Mouse (Mus musculus) adrenal gland, postnatal 4 days (tissue): Measurements from ENCODE around the gene Rnd2. TPM values are rescaled to one million over a fixed set of nuclear protein-coding genes. Genes with fewer than 3 reads are reported as not detected.
"Not testable (repeated sequence)": the region's sequence is repeated elsewhere in the genome, so short reads cannot be mapped to it uniquely, and the experiment has no call there.

Experiments
- DNase-seq, 2 experiments: peaks; one replicate each; pipeline ENCODE4 v3.0.0; 2021 to 2022; ENCODE audit warnings: low spot score in 2 of 2, mixed read lengths in 2 of 2
- total RNA-seq, 2 experiments: library from RNA; stranded (reverse); gene quantifications; 2 replicates each; pipeline ENCODE4 v1.2.3; 2021

The Rnd2 gene
- total RNA-seq, 2 experiments from 2014 or later: 16.4 to 20.0 TPM

DNA sequence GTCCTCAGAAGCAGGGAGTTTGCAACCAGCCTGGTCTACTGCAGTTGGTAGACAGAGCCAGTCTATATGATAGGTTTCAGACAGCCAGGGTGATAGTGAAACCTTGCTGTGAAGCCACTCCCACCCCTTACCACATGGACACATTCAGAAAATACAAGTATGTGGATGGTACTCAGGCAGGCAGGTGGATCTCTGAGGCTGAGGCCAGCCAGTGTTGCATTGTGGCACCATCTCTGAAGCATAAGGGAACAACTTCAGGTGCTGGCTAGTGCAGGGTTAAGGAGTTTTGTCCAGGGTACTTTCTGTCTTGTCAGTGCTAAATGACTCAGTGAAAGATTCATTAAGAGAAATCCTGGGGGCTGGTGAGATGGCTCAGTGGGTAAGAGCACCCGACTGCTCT is 18.5 kb upstream of the Rnd2 start:
- DNase-seq: no peak

DNA sequence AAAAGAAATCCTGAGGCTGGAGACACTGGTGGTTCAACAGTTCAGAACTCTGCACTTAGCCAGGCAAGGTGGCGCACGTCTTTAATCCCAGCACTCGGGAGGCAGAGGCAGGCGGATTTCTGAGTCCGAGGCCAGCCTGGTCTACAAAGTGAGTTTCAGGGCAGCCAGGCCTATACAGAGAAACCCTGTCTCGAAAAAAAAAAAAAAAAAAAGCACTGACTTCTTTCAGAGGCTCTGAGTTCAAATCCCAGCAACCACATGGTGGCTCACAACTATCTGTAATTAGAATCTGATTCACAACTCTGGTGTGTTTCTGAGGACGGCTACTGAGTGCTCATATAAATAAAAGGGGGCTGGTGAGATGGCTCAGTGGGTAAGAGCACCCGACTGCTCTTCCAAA is 17.9 kb upstream of the Rnd2 start:
- DNase-seq: not testable (repeated sequence)

DNA sequence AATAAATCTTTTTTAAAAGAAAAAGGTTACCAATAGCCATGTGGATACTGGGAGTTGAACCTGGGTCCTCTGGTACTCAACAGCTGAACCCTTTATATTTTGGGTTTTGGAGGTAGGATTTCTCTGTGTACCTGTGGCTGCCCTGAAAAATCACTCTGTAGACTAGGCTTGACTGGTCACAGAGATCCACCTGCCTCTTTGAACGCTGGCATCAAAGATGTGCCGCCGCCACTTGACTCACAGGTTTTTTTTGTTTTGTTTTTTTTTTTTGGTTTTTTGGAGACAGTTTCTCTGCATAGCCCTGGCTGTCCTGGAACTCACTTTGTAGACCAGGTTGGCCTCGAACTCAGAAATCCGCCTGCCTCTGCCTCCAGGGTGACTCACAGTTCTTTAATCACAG is 17.0 kb upstream of the Rnd2 start:
- DNase-seq: no peak

DNA sequence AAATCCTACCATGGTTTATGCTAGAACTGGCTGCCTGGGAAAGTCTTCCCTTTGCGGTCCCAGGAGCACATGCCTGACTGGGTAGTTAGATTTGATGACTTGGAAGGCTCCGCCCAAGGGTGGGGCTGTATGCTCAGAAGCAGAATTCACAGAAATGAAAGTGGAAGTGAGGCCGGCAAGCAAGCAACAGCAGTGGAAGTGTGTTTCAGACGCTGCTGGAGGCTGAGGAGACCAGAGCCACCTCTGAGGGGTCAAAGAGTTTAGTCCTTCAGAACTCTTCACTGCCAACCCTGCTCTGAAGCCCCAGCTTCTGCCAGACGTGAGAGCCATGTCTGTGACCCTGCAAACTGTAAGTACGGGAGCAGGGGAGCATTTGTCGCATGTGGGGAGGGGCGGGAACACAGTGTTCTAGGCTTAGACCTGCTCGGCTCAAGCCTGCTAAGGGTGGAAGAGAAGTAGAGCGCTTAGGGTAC is 16.5 kb upstream of the Rnd2 start, which contains the start of gene Ifi35:
Gene Ifi35, plus strand, starts transcription at position 134 of the 473 bp plus-strand sequence.
- no peak for DNase-seq

DNA sequence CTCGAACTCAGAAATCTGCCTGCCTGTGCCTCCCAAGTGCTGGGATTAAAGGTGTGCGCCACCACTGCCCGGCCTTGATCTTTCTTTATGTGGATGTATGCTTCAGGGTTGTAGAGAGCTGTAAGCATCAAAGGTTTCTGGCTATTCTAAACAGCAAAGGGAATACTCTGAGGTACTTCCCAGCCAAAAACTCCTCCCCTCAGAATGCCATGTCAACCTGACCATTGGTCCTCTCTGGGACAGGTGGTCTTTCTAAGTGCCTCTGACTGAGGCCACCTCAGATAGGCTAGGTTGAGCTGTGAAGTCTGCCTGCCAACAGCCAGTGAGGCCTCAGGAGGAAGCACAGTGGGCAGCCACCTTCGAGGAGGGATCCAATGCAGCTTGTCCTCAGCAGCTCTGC is 15.9 kb upstream of the Rnd2 start:
- no peak for DNase-seq

DNA sequence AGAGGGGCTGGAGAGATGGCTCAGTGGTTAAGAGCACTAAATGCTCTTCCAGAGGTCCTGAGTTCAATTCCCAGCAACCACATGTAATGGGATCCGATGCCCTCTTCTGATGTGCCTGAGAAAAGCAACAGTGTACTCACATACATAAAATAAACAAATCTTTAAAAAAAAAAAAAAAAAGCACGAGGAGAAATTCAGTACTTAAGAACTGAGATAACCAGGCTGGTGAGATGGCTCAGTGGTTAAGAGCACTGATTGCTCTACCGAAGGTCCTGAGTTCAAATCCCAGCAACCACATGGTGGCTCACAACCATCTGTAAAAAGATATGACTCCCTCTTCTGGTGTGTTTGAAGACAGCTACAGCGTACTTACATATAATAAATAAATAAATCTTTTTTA is 15.2 kb upstream of the Rnd2 start:
- not testable (repeated sequence) for DNase-seq

DNA sequence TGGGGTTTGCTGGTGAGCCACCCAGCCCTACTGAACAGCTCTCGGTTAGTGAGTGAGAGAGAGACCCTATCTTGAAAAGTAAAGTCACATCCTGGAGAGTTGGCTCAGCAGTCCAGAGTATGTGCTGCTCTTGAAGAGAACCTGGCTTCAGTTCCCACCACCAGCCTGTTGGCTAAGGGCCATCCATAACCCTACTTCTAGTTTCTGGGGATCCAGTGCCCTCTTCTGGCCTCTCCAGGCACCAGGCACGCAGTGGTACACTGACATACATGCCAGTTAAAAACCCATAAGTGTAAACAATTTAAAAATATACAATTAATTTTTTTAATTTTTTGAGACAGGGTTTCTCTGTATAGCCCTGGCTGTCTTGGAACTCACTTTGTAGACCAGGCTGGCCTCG is 14.4 kb upstream of the Rnd2 start:
- no peak for DNase-seq

DNA sequence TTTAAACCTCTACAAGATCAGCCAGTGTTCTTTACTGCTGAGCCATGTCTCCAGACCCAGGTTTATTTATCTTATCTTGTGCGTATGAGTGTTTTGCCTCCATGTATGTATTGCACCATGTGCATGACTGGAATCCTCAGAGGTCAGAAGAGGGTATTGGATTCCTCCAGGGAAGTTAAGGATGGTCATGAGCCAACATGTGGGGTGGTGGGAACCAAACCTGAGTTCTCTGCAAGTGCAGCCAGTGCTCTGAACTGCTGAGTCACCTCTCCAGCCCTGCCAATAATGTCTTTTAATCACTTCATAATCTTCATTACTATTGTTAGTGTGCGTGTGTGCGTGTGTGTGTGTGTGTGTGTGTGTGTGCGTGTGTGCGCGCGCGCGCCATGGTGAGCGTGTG is 13.3 kb upstream of the Rnd2 start:
- DNase-seq: no peak

DNA sequence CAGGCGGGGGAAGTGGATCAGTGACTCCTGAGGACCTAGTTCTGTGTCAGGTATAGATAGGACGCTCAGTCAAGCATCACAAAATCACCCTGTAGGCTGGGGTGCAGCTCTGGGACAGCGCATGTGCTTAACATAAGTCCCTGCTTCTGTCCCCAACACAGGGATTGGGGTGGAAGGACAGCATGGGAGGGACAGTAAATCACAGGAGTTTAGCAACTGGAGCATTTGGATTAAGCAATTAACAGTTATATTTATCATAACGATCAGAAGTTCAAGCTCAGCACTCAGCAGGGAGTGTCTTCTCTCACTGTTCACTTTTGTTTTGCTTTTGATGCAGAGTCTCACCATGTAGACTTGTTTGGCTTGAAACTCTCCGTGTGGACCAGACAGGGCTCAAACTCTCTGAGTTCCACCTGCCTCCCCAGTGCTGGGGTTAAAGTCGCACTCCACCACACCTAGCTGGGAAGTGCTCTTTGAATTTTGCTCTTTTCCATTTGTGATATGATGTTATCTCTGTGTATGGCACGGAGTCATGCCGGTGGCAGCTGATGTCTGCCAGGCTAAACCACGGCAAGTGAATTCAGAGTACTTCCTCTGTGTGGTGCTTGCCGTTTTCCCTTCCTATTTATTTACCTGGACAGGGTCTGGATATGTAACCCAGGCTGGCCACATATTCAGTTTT is 12.6 kb upstream of the Rnd2 start:
- no peak for DNase-seq

DNA sequence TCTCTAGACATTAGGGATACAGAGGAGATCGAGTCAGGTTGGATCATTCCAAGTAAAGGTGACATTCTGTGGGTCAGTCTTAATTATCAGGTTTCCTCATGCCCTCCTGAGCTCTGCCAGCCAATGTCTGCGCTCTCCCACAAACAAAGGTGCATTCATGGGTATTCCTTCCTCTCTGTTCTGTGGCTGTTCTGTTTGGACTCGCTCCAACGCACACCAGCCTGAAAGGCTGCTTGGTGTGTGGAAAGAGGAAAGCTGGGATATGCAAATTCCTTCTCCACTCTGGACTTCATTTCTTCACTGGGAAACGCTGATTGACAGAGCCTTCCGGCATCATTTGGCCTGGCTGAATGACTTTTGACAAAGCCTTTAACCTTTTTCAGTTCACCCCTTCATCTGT is 10.1 kb upstream of the Rnd2 start:
- no peak for DNase-seq

DNA sequence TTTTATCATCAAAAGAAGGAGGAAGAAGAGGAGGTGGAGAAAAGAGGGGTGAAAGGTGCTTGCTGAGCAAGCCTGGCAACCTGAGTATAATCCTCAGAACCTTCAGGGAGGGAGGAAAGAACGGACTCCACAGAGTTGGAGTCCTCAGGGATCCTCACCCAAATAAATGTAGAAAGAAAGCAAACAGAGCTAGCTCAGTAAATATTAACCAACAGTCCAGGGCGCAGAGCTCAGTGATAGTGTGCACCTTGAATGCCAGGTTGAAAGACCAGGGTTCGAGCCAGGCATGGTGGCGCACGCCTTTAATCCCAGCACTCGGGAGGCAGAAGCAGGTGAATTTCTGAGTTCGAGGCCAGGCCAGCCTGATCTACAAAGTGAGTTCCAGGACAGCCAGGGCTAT is 9.2 kb upstream of the Rnd2 start:
- DNase-seq: no peak

DNA sequence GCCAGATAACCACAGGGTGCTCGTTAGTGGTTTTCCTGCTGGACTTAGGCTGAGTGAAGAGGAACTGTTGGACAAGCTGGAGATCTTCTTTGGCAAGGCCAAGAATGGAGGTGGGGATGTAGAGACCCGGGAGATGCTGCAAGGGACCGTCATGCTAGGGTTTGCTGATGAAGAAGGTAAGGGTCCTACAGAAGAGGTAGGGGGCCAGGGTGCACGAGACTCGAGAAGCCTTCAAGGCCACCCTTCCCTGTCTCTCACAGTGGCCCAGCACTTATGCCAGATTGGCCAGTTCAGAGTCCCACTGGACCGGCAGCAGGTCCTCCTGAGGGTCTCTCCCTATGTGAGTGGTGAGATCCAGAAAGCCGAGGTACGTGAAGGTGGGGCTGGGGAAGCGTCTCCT is 7.2 kb upstream of the Rnd2 start:
- DNase-seq: no peak

DNA sequence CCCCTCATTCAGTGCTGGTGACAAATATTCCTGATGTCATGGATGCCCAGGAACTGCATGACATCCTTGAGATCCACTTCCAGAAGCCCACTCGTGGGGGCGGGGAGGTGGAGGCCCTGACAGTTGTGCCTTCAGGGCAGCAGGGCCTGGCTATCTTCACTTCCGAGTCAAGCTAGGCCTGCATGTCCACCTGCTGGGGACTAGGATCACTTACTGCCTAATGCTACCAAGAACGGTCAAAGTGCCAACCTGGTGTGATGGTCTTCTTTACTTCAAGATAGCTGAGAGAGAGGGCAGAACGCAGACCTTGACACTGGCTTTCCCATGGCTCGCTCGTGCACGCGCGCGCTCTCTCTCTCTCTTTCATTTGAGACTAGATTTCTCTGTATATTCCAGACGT is 6.6 kb upstream of the Rnd2 start:
- no peak for DNase-seq

DNA sequence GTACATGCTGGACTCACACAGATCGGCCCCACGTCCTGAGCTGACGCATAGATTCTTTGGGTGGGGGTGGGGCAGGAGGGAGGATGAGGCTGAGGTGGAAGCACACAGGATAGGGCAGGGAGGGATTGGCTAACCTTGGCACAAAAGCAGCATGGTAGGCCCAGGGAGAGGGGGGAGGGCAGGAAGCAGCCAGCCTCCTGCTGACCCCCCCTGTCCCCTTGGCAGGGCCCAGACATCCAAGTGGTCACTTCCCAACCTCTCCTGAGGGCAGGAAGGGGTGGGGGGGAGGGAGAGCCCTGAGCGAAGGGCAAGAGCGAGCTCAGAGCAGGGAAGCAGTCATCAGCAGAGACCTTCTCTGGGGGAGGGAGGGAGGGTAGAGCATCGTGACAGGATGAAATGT is 5.1 kb upstream of the Rnd2 start:
- no peak for DNase-seq

DNA sequence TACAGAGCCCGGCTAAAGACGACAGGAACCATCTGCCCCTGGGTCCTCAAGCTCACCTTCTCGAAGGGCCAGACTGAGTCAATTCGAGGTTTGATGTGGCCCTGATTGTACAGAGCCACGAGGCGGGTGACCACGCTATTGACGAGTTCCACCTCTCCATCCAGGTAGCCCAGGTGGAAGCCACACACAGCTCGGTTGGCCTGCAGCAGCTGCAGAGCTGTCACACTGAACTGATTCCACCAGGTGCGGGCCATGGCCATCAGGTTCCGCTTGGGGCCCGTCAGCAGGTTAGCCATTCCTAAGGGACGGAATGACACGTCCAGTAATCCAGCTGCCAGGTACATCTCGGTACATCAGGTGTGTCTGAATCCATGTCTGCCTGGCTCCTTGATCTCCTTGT is 4.5 kb upstream of the Rnd2 start:
- no peak for DNase-seq

DNA sequence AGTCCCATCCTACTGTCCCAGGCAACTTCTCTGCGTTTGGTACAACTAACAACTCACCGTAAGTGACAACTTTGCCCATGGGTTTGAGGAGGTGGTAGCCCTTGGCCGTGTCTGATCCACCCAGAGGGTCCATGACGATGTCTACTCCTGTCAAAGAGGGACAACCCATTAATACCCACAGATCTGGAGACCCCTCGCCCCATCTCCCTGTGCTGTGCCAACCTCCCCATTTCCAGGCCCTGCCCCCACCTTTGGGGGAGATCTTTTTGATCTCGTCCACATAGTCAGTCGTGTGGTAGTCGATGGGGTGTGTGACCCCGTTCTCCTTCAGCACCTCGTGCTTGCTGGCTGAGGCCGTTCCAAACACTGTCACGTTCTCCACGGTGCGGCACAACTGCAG is 2.7 kb upstream of the Rnd2 start:
- no peak for DNase-seq

DNA sequence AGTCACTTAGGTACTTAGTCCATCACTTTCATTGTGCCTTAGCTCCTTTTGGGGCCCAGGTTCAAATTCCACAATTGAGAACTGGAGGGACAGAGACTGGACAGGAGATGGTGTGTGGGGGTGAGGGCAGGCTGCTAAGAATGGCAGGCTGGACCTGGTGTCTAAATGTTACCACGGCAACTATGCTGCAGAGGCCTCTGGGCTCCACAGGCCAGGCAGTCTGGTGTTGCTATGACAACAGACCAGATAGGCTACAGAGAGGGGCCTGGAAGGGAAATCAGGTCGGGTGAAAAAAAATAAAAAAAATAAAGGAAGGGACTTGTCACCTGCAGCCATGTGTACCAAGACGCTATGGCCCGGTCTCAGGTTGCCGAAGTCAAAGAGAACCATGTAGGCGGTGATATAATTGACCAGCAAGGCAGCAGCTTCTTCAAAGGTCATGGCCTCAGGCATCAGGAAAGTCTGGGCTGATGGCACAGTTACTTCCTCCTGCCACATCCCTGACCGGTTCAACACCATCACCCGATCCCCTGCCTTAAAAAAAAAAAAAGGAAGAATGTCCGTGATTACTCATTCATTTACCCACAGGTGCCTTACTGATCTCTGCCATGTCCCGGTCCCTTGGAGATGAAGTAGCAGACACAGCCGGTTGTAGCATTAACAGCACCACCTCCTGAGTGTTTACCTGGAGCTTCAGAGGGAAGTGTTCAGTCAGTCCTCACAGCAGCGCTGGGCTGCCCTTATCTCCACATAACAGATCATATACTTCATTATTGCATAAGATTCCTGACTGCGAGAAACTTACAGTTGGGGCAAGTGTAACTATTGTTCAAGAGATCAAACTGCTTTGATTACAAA is 2.0 kb upstream of the Rnd2 start:
- no peak for DNase-seq

DNA sequence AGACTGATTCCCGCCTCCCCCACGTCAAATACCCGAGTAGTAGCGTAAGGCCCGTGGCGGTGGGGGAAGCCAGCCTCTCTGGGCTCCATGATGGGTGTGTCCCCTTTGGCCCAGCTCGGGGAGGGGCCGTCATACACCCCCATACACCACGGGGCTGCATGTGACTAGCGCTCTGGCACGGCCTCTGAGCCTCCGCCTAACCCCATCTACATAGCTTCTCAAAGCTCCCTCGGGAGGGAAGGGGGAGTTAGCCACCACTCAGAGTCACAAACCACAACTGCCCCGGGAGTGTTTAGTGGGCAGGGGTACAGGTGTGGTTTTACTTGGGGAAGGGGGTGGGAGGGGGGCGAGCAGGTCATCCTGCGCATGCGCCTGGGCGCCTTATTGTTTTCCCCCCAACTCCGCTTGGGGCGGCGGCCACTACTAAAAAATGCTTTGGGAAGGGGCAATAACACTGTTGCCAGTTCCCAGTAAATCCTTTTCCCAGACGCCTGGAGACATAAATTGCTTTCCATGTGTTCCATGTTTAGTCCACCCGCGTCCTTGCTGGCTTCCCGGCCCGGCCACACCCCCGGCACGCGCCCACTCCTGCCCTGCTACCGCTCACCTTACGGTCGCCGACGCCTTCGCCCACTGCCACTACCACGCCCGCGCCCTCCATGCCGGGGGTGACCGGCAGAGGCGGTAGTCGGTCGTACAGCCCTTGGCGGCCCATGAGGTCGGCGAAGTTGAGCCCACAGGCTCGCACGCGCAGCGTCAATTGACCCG is 486 bp downstream of the Rnd2 start:
- DNase-seq: peak in 1 of 2 experiments; percentile 48

DNA sequence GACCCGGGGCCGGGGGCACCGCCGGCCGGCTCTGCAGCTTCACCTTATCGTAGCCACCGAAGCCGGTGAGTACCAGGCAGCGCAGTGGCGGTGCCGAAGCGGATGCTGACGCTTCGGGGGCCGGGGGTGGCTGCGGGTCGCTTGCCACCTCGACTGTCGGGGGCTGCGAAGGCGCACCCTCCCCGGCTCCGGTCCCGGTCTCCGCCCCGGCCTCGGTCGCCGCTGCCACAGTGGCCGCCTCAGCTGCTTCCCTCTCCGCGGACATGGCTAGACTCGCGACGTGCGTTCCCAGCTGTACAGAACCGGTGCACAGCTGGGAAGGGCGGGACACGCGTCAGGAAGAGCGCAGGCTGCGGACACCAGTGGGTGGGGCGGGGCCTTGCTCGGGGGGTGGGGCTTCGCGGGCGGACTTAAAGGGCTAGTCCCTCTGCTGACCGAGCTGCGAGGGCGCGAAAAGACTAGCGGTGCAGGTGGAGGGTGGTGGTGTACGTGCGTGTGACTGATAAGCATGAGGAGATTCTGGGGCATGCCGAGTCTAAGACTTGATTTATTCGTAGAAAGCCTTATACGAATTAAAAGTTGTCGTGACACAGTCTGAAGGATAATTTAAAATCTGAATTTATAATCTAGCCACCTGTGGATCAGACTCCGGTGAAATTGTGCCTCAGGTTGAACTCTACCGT is 1.2 kb downstream of the Rnd2 start, which contains the start of gene Vat1:
Gene Vat1, minus strand, starts transcription at position 362 of the 683 bp plus-strand sequence.
- DNase-seq: peak; percentile 41 to 53

DNA sequence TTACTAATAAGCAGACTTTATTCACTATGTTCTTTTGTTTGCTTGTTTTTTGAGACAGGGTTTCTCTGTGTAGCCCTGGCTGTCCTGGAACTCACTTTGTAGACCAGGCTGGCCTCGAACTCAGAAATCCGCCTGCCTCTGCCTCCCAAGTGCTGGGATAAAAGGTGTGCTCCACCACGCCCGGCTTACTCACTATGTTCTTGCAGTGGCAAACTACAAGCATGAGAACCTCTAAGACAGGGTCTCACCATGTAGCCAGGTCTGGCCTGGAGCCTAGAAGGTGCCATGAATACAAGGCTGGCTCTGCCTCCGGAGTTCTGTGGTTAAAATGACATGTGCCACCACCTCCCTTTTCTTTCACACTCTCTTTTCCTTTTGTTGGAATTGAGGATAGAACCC is 1.8 kb downstream of the Rnd2 start:
- DNase-seq: not testable (repeated sequence)
